Mouse (Mus musculus): ENCODE results near the gene Rint1. TPM values are rescaled to one million over a fixed set of nuclear protein-coding genes. Genes with fewer than 3 reads are reported as not detected.

The Rint1 gene
- total and polyA plus RNA-seq, 3 experiments: 42.5 to 419 (median 48.8) TPM

DNA sequence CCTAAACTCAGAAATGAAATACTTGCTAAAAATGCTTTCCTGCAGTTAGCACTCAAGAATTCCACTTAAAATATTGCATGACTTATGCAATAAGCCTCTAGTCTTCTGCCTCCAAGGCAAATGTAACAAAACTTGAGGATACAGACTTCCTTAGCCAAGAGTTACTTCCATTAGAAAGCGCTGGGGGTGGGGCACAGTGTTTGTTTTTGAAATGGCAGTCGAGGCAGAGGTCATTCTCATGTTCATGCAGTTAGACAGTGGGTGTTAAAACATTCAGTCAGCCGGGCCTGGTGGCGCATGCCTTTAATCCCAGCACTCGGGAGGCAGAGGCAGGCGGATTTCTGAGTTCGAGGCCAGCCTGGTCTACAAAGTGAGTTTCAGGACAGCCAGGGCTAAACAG, 50.6 kb downstream of the Rint1 start:
- H3K27me3 ChIP-seq (ENCODE audit: control insufficient read depth in 1 of 2, insufficient read depth in 2 of 2, low read length in 2 of 2): no peaks in the 10 kb centered on the region
- H3K4me3 ChIP-seq (ENCODE audit: control insufficient read depth in 1 of 2, insufficient read depth in 1 of 2, low read depth in 2 of 2, low read length in 2 of 2): no peak overlapping the region
- no peak overlapping the region for H3K27ac ChIP-seq (ENCODE audit: control insufficient read depth, low read depth, low read length)
- peak; percentile 10 for DNase-seq (ENCODE audit: low read depth, low spot score)
- peaks cover 14% of the 10 kb centered on the region for H3K79me2 ChIP-seq (ENCODE audit: control insufficient read depth, insufficient read depth, low read length, poor library complexity)
- TF ChIP-seq ELF1 (IDR thresholded peaks at IDR 0.05; ENCODE audit: low read depth, low read length) (no peak), ETS1 (IDR thresholded peaks at IDR 0.05; ENCODE audit: low read depth, low read length) (no peak), GATA1 (IDR thresholded peaks at IDR 0.05; ENCODE audit: low read depth, low read length) (no peak), NELFE (IDR thresholded peaks at IDR 0.05; ENCODE audit: low read depth, low read length) (no peak), CTCF (IDR thresholded peaks at IDR 0.05 in 2 of 3, conservative IDR thresholded peaks at IDR 0.05 in 1 of 3; ENCODE audit: control insufficient read depth in 1 of 3, insufficient read depth in 1 of 3, low read depth in 2 of 3, low read length in 3 of 3, poor library complexity in 1 of 3, severe bottlenecking in 1 of 3) (no peak), SIN3A (IDR thresholded peaks at IDR 0.05; ENCODE audit: low read length) (no peak), USF1 (IDR thresholded peaks at IDR 0.05; ENCODE audit: low read depth, low read length) (no peak), ZC3H11A (IDR thresholded peaks at IDR 0.05; ENCODE audit: low read depth, low read length) (no peak), BHLHE40 (IDR thresholded peaks at IDR 0.05; ENCODE audit: borderline replicate concordance, low read depth, low read length) (no peak), POLR2AphosphoS2 (IDR thresholded peaks at IDR 0.05; ENCODE audit: low read length) (no peak), CHD1 (IDR thresholded peaks at IDR 0.05; ENCODE audit: low read depth, low read length) (no peak), TBP (IDR thresholded peaks at IDR 0.05; ENCODE audit: low read depth, low read length) (no peak)
- no peaks in the 10 kb centered on the region for H3K9me3 ChIP-seq (replicated peaks; ENCODE audit: insufficient read depth, low read length)
- H3K9ac ChIP-seq (ENCODE audit: control insufficient read depth, low read depth, low read length, poor library complexity, severe bottlenecking): no peak overlapping the region
- peaks cover 15 to 18% of the 10 kb centered on the region in 2 experiments for H3K36me3 ChIP-seq (ENCODE audit: control insufficient read depth in 1 of 2, insufficient read depth in 2 of 2, low read length in 2 of 2)
- H3K4me1 ChIP-seq (ENCODE audit: control insufficient read depth in 1 of 2, insufficient read depth in 2 of 2, low read length in 2 of 2): peaks cover 2 to 9% of the 10 kb centered on the region in 2 experiments; a peak in 3 of 4 replicates

DNA sequence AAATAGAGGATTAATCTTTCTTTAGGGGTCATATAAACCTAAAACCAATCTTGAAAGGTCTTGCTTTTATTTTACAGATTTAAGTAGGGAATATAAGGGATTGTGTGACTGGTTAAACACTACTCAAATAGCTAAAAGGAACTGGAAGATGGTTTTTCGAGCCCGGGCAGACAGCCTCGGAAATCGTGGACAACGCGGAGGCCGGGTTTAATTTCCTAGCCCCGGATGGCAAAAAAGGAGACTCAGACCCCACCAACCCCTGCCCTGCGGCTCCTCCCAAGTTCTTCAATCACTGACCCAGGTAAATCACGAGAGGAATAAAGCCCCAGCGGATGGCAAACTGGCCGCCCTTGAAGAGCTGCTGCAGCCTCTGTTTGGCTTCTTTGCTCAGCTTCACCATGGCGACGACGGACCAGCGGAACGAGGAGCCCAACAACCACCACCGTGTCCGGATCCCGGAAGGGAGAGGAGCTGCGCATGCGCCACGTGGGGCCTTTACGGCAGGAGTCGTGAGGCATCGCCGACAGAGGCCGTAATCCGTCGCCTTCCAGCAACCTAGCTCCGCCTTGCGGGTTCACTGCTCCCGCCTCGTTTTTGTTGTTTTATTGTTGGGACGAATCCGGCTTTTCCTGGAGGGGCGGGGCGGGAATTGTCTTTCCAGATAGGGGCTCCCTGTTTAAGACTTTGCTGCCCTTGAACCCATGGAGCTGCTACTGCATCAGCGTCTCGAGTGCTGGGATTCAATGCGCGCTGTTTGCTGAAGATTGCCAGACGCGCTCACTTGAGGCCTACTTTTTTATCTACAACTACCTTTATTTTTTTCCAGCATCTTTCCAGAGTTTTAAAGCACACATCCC, 56.4 kb downstream of the Rint1 start, which contains the start of gene Tomm7:
Gene Tomm7 (minus strand): TSS at position 488 of the 857 bp plus-strand sequence.
- Histone ChIP-seq H3K4me1 (ENCODE audit: control insufficient read depth in 1 of 2, insufficient read depth in 2 of 2, low read length in 2 of 2) (peaks cover 2 to 9% of the 10 kb centered on the region in 2 experiments; a peak in 3 of 4 replicates), H3K27me3 (ENCODE audit: control insufficient read depth in 1 of 2, insufficient read depth in 2 of 2, low read length in 2 of 2) (no peaks in the 10 kb centered on the region), H3K9ac (ENCODE audit: control insufficient read depth, low read depth, low read length, poor library complexity, severe bottlenecking) (peak within 1 kb of the TSS; percentile 98), H3K79me2 (ENCODE audit: control insufficient read depth, insufficient read depth, low read length, poor library complexity) (peaks cover 24% of the 10 kb centered on the region), H3K4me3 (ENCODE audit: control insufficient read depth in 1 of 2, insufficient read depth in 1 of 2, low read depth in 2 of 2, low read length in 2 of 2) (peak within 1 kb of the TSS; percentile 74 to 91), H3K27ac (ENCODE audit: control insufficient read depth, low read depth, low read length) (peak within 1 kb of the TSS; percentile 81), H3K9me3 (replicated peaks; ENCODE audit: insufficient read depth, low read length) (no peaks in the 10 kb centered on the region), H3K36me3 (ENCODE audit: control insufficient read depth in 1 of 2, insufficient read depth in 2 of 2, low read length in 2 of 2) (peaks cover 16% of the 10 kb centered on the region in 2 experiments)
- DNase-seq (ENCODE audit: low read depth, low spot score): peak; percentile 100
- peak; percentile 53; the same call in 1 of the 2 replicates for TF ChIP-seq MYB (IDR thresholded peaks at IDR 0.05; ENCODE audit: low read depth, low read length)
- TF ChIP-seq HCFC1 (IDR thresholded peaks at IDR 0.05; ENCODE audit: low read depth, low read length): peak; percentile 96
- peak in 1 of 2 experiments; percentile 57; a peak in 2 of 4 replicates for TF ChIP-seq EP300 (IDR thresholded peaks at IDR 0.05; ENCODE audit: low read depth in 1 of 2, low read length in 2 of 2)
- TF ChIP-seq MXI1 (IDR thresholded peaks at IDR 0.05; ENCODE audit: low read depth, low read length): peak; percentile 97
- no peak for TF ChIP-seq GATA1 (IDR thresholded peaks at IDR 0.05; ENCODE audit: low read depth, low read length)
- peak; percentile 89 for TF ChIP-seq POLR2AphosphoS2 (IDR thresholded peaks at IDR 0.05; ENCODE audit: low read length)
- peak; percentile 95 for TF ChIP-seq MYC (IDR thresholded peaks at IDR 0.05; ENCODE audit: low read depth, low read length)
- TF ChIP-seq E2F4 (IDR thresholded peaks at IDR 0.05; ENCODE audit: borderline replicate concordance, low read depth, low read length): no peak; the same call in 1 of the 2 replicates
- no peak for TF ChIP-seq TAL1 (IDR thresholded peaks at IDR 0.05; ENCODE audit: low read length)
- no peak for TF ChIP-seq CHD2 (IDR thresholded peaks at IDR 0.05; ENCODE audit: low read length)
- no peak for TF ChIP-seq BHLHE40 (IDR thresholded peaks at IDR 0.05; ENCODE audit: borderline replicate concordance, low read depth, low read length)
- no peak for TF ChIP-seq UBTF (IDR thresholded peaks at IDR 0.05; ENCODE audit: borderline replicate concordance, insufficient read depth, low read depth, low read length)
- TF ChIP-seq ZMIZ1 (IDR thresholded peaks at IDR 0.05; ENCODE audit: low read depth, low read length): peak; percentile 79; the same call in 1 of the 2 replicates
- TF ChIP-seq GABPA (IDR thresholded peaks at IDR 0.05; ENCODE audit: low read depth, low read length): peak; percentile 29; the same call in 1 of the 2 replicates
- TF ChIP-seq ZNF384 (IDR thresholded peaks at IDR 0.05; ENCODE audit: low read depth, low read length): no peak
- no peak for TF ChIP-seq ZKSCAN1 (IDR thresholded peaks at IDR 0.05; ENCODE audit: low read depth, low read length)
- TF ChIP-seq MEF2A (IDR thresholded peaks at IDR 0.05; ENCODE audit: extremely low read depth, insufficient replicate concordance, low read depth, low read length, poor library complexity, severe bottlenecking): no peak
- no peak for TF ChIP-seq RAD21 (IDR thresholded peaks at IDR 0.05; ENCODE audit: low read depth, low read length)
- TF ChIP-seq ZC3H11A (IDR thresholded peaks at IDR 0.05; ENCODE audit: low read depth, low read length): no peak
- TF ChIP-seq KAT2A (conservative IDR thresholded peaks at IDR 0.05; ENCODE audit: low read depth, low read length): peak; percentile 100
- TF ChIP-seq USF1 (IDR thresholded peaks at IDR 0.05; ENCODE audit: low read depth, low read length): peak; percentile 57; the same call in 1 of the 2 replicates
- TF ChIP-seq POLR2AphosphoS5 (IDR thresholded peaks at IDR 0.05; ENCODE audit: borderline replicate concordance, low read depth, low read length): no peak
